Mouse (Mus musculus) midbrain, embryonic 14.5 days (tissue): Measurements from ENCODE around the gene Vwa5b2. TPM values are rescaled to one million over a fixed set of nuclear protein-coding genes. Genes with fewer than 3 reads are reported as not detected.
A peak's percentile ranks its signal among the peaks of the same experiment; 100 is the strongest.

Source experiments
- ATAC-seq: fragments of 200-750 bp; cut with Nextera tagmentation; 2 replicates; pipeline ENCODE4 v1.8.0; 2017; ENCODE audit warnings: moderate number of reproducible peaks, moderate library complexity; ENCODE audit not compliant: low FRiP score, low TSS enrichment
- DNase-seq: peaks from one replicate; pipeline ENCODE4 v3.0.0-alpha.2; 2015
- H3K27ac ChIP-seq: fragments of 300-500 bp; sonication (generic); replicated peaks from 2 replicates; pipeline ENCODE4 v1.5.1; 2014; ENCODE audit warnings: mild to moderate bottlenecking, low read depth, low read length, moderate library complexity
- H3K27me3 ChIP-seq: fragments of 300-500 bp; sonication (generic); 2 replicates; pipeline ENCODE4 v1.6.1; 2014; ENCODE audit warnings: low read length, control low read depth, mixed read lengths; ENCODE audit not compliant: control insufficient read depth, insufficient read depth
- H3K36me3 ChIP-seq: fragments of 300-500 bp; sonication (generic); 2 replicates; pipeline ENCODE4 v1.6.1; 2014; ENCODE audit warnings: low read length, control low read depth; ENCODE audit not compliant: control insufficient read depth, insufficient read depth
- H3K4me1 ChIP-seq: fragments of 300-500 bp; sonication (generic); 2 replicates; pipeline ENCODE4 v1.6.1; 2014; ENCODE audit warnings: mild to moderate bottlenecking, antibody characterized with exemption, low read length, control low read depth; ENCODE audit not compliant: control insufficient read depth, insufficient read depth
- H3K4me2 ChIP-seq: fragments of 300-500 bp; sonication (generic); 2 replicates; pipeline ENCODE4 v1.6.1; 2014; ENCODE audit warnings: mild to moderate bottlenecking, low read length, moderate library complexity
- H3K4me3 ChIP-seq: fragments of 300-500 bp; sonication (generic); replicated peaks from 2 replicates; pipeline ENCODE4 v1.5.1; 2014; ENCODE audit warnings: low read depth, low read length
- H3K9ac ChIP-seq: fragments of 300-500 bp; sonication (generic); replicated peaks from 2 replicates; pipeline ENCODE4 v1.6.1; 2014; ENCODE audit warnings: mild to moderate bottlenecking, low read length, moderate library complexity
- H3K9me3 ChIP-seq: fragments of 300-500 bp; sonication (generic); 2 replicates; pipeline ENCODE4 v1.6.1; 2016; ENCODE audit warnings: low read length, control low read depth, mixed read lengths; ENCODE audit not compliant: control insufficient read depth
- WGBS: fragments of 180-500 bp; shearing (Covaris S2); extraction: QIAGEN DNeasy Blood & Tissue Kit; methylation state at CpG from one replicate; pipeline ENCODE4 v1.1.7; 2014; 5-methylcytosine and 5-hydroxymethylcytosine counted together
- polyA plus RNA-seq: library from polyadenylated mRNA; unstranded; fragments of >200 nt; fragmentation: Nextera tagmentation; extraction: Ambion mirVana; gene quantifications from 2 replicates; pipeline ENCODE4 v1.2.1, GENCODE M21; 2014

Gene Vwa5b2
- polyA plus RNA-seq: 12.1 and 15.8 TPM in 2 replicates

DNA sequence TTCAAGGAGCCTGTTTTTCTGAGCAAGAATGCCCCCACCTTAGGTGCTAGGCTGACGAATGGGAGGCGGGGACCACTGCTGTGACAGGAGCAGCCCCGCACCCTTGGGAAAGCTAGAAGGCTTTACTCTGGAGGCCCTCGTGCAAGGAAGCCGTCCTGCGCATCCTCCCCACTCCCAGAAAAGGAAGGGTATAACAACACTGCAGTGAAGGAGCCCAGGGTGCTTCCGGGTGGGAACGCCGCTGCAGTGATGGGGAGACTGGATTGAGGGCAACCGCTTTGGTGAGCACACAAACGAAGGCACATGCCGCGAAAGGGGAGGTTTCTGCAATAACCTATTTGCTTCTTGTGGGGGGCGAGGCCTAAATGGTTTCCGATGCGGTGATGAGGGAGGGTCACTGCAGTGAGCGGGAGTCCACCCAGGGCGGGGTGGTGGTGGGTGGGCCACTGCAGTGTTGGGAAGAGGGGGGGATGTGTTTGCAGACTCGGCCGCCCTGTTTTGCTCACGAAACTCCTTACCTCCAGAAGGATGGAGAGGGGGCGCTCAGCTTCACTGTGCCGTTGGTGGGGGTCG is at the start of gene Vwa5b2:
TSS of gene Vwa5b2 (plus strand) at position 106 of the 573 bp plus-strand sequence.
- Histone ChIP-seq H3K9me3 (no peaks in the 10 kb centered on the region), H3K36me3 (no peaks in the 10 kb centered on the region), H3K4me1 (0 out of 2 replicates have a peak, but pooled peaks cover 11% of the 10 kb centered on the region), H3K4me3 (peak within 1 kb of the TSS; percentile 56), H3K27me3 (peaks cover 27% of the 10 kb centered on the region), H3K9ac (peak within 1 kb of the TSS; percentile 64), H3K27ac (peak within 1 kb of the TSS; percentile 60), H3K4me2 (peak within 1 kb of the TSS; percentile 85)
- under 1% methylated on average over 24 of the region's 24 CpGs for WGBS
- DNase-seq: peak; percentile 59
- ATAC-seq: peak; percentile 44

DNA sequence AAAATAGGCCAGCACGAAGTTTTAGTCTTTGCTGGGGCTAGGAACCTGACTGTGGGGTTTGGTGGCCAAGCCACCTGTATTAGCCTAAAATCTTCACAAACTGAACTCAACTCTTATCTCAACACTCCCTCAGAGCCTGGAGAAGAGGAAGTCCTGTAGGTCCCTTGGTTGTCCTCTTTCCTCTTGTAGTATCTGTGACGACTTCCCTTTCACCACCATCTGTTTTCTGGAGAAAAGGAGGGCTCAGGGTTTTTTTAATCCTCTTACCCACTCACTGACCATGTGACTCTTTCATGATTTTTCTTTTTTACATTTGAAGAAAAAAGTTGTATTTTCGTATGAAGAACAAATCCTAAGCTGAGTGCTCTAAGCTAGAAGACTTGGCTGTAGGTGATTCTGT is 49.6 kb upstream of the Vwa5b2 start:
- Histone ChIP-seq H3K4me2 (no peak overlapping the region), H3K9me3 (no peaks in the 10 kb centered on the region), H3K4me1 (peaks cover 23% of the 10 kb centered on the region), H3K9ac (no peak overlapping the region), H3K27ac (no peak overlapping the region), H3K36me3 (peaks cover 64% of the 10 kb centered on the region), H3K27me3 (no peaks in the 10 kb centered on the region), H3K4me3 (no peak overlapping the region)
- 80% methylated on average over 3 of the region's 3 CpGs for WGBS
- ATAC-seq (no peak), DNase-seq (no peak)

- Histone ChIP-seq H3K4me2 (no peak overlapping the region), H3K4me3 (no peak overlapping the region), H3K9ac (no peak overlapping the region), H3K27me3 (no peaks in the 10 kb centered on the region), H3K9me3 (no peaks in the 10 kb centered on the region), H3K27ac (no peak overlapping the region), H3K36me3 (peaks cover 71% of the 10 kb centered on the region), H3K4me1 (peaks cover 23% of the 10 kb centered on the region)
- no peak for DNase-seq
- WGBS: 97% methylated on average over 4 of the region's 4 CpGs
- no peak for ATAC-seq
Observed at GRCm38 (mm10) chr16:20540438-20540837, 48.8 kb upstream of the Vwa5b2 start.

GRCm38 (mm10) chr16:20545696-20546095 is 43.6 kb upstream of the Vwa5b2 start:
- peaks cover 10% of the 10 kb centered on the region for H3K4me1 ChIP-seq
- H3K4me2 ChIP-seq: no peak overlapping the region
- H3K9me3 ChIP-seq: no peaks in the 10 kb centered on the region
- no peaks in the 10 kb centered on the region for H3K27me3 ChIP-seq
- DNase-seq (no peak), ATAC-seq (no peak)
- H3K27ac ChIP-seq: no peak overlapping the region
- no peak overlapping the region for H3K4me3 ChIP-seq
- 92% methylated on average over 10 of the region's 10 CpGs for WGBS
- H3K9ac ChIP-seq: no peak overlapping the region
- peaks cover 57% of the 10 kb centered on the region for H3K36me3 ChIP-seq

DNA sequence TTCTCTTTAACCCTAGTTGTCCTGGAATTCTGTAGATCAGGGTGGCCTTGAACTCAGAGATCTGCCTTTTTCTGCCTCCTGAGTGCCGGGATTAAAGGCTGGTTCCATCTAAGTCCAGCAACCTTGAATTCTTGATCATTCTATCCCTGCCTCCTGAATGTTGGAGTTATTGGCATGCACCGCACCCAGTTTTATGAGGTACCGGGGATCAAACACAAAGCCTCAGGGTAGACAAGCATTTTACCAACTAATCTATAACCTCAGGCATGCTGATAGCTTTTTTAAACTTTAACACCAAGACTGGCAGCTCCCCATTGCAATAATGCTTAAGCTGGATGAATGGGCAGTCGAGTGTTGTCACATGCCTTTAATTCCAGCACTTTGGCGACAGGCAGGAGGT is 41.8 kb upstream of the Vwa5b2 start:
- Histone ChIP-seq H3K9me3 (no peaks in the 10 kb centered on the region), H3K4me1 (peaks cover 10% of the 10 kb centered on the region), H3K27me3 (no peaks in the 10 kb centered on the region), H3K9ac (no peak overlapping the region), H3K27ac (no peak overlapping the region), H3K4me2 (peak overlapping the region; percentile 61), H3K4me3 (peak overlapping the region; percentile 84; the same call in 1 of the 2 replicates), H3K36me3 (peaks cover 56% of the 10 kb centered on the region)
- DNase-seq: no peak
- 61% methylated on average over 5 of the region's 5 CpGs for WGBS
- no peak for ATAC-seq

GRCm38 (mm10) chr16:20548096-20548948 is 40.9 kb upstream of the Vwa5b2 start, which contains the start of gene Abcf3:
TSS of gene Abcf3 (plus strand) at chr16:20548577.
- peak within 1 kb of the TSS; percentile 90 for H3K4me2 ChIP-seq
- H3K9ac ChIP-seq: peak within 1 kb of the TSS; percentile 77
- H3K27me3 ChIP-seq: no peaks in the 10 kb centered on the region
- peaks cover 10% of the 10 kb centered on the region for H3K4me1 ChIP-seq
- H3K36me3 ChIP-seq: peaks cover 57% of the 10 kb centered on the region
- no peaks in the 10 kb centered on the region for H3K9me3 ChIP-seq
- ATAC-seq: peak; percentile 99
- under 1% methylated on average over 56 of the region's 56 CpGs for WGBS
- H3K27ac ChIP-seq: peak within 1 kb of the TSS; percentile 60
- peak; percentile 100 for DNase-seq
- H3K4me3 ChIP-seq: peak within 1 kb of the TSS; percentile 84

DNA sequence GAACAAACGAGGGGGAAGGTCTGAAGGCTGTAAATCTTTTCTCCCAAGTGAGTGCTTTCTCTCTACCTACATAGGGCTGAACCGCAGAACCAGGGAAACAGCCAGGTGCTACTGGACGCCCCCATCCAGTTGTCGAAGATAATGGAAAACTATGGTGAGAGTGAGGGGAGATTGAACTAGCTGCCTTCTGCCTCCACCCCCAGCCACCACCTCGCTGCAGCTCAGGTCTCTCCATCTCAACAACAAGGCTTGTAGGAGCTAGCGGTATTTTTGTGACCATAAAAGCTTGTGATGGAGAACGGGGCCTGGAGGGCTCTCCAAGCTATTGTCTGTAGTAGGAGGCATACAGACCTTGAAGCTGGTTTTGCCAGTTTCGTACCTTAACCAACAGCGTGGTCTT is 40.1 kb upstream of the Vwa5b2 start:
- peaks cover 58% of the 10 kb centered on the region for H3K36me3 ChIP-seq
- H3K4me3 ChIP-seq: peak overlapping the region; percentile 84
- peak overlapping the region; percentile 90 for H3K4me2 ChIP-seq
- H3K27ac ChIP-seq: no peak overlapping the region
- peak overlapping the region; percentile 77 for H3K9ac ChIP-seq
- DNase-seq (no peak), ATAC-seq (no peak)
- WGBS: 60% methylated on average over 9 of the region's 9 CpGs
- H3K27me3 ChIP-seq: no peaks in the 10 kb centered on the region
- H3K4me1 ChIP-seq: peaks cover 10% of the 10 kb centered on the region
- no peaks in the 10 kb centered on the region for H3K9me3 ChIP-seq

- 95% methylated on average over 5 of the region's 5 CpGs for WGBS
- no peak for ATAC-seq
- H3K4me3 ChIP-seq: no peak overlapping the region
- peaks cover 57% of the 10 kb centered on the region for H3K36me3 ChIP-seq
- no peak overlapping the region for H3K27ac ChIP-seq
- H3K4me1 ChIP-seq: peaks cover 10% of the 10 kb centered on the region
- no peak for DNase-seq
- no peak overlapping the region for H3K9ac ChIP-seq
- no peaks in the 10 kb centered on the region for H3K27me3 ChIP-seq
- H3K4me2 ChIP-seq: no peak overlapping the region
- H3K9me3 ChIP-seq: no peaks in the 10 kb centered on the region
Observed at GRCm38 (mm10) chr16:20551691-20552090, 37.6 kb upstream of the Vwa5b2 start.
